Mouse (Mus musculus): ENCODE data around the gene Dtx1. TPM values are rescaled to one million over a fixed set of nuclear protein-coding genes. Genes with fewer than 3 reads are reported as not detected.

Gene Dtx1
- polyA plus RNA-seq, 1 experiment from 2014 or later: 27.5 TPM

DNA sequence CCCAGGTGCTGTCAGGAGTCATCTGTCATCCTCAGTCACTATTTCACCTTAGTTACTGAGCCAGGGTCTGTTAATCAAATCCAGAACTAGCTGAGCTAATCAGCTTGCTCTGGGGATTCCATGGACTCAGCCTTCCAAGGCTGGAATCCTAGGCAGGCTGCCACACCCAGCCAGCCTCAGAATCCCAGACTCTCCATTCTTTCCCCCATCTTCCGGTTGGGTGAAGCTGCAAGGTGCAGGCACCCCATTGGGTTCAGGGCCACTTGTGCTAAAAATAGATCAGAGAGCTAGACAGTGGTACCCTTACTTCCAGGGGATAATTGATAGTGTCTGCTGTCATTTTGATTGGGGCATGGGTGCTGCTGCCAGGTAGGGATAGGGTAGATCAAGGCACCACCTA, 21.0 kb upstream of the Dtx1 start:
- Histone ChIP-seq H3K9me3 (replicated peaks; ENCODE audit: control insufficient read depth, low read length) (no peaks in the 10 kb centered on the region), H3K27ac (ENCODE audit: low read depth, low read length) (no peak overlapping the region), H3K4me3 (ENCODE audit: low read depth, low read length) (no peak overlapping the region), H3K36me3 (ENCODE audit: control insufficient read depth, insufficient read depth, low read length) (no peaks in the 10 kb centered on the region), H3K27me3 (replicated peaks; ENCODE audit: control insufficient read depth, insufficient read depth, low read length) (no peaks in the 10 kb centered on the region), H3K4me1 (ENCODE audit: control insufficient read depth, insufficient read depth, low read length) (no peaks in the 10 kb centered on the region), H3K4me2 (ENCODE audit: low read length) (no peak overlapping the region), H3K9ac (ENCODE audit: low read length) (no peak overlapping the region)
- ATAC-seq: no peak
- WGBS: 47% methylated on average over 1 of the region's 1 CpGs
- no peak for DNase-seq (ENCODE audit: low spot score)

DNA sequence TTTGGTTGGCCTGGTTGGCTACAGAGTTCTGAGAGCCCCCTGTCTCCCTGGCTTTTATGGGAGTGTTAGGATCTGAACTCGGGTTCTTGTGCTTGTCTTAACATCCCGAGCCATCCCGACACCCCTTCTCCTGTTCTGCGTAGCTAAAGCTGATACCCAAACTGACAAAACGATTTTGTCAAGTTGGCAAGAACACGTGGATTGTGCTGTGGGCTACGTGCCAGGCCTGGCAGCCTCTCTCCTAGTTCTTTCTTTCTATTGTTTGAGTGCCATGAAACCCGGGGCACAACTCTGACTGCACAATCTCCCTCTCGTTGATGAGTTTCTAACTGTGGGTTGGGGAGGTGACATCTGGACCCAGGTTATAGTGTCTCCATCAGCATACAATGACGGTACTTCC, 17.6 kb upstream of the Dtx1 start:
- Histone ChIP-seq H3K36me3 (ENCODE audit: control insufficient read depth, insufficient read depth, low read length) (no peaks in the 10 kb centered on the region), H3K4me3 (ENCODE audit: low read depth, low read length) (no peak overlapping the region), H3K4me2 (ENCODE audit: low read length) (no peak overlapping the region), H3K27me3 (replicated peaks; ENCODE audit: control insufficient read depth, insufficient read depth, low read length) (no peaks in the 10 kb centered on the region), H3K9ac (ENCODE audit: low read length) (no peak overlapping the region), H3K9me3 (replicated peaks; ENCODE audit: control insufficient read depth, low read length) (no peaks in the 10 kb centered on the region), H3K4me1 (ENCODE audit: control insufficient read depth, insufficient read depth, low read length) (no peaks in the 10 kb centered on the region), H3K27ac (ENCODE audit: low read depth, low read length) (no peak overlapping the region)
- WGBS: 35% methylated on average over 10 of the region's 10 CpGs
- no peak for ATAC-seq
- DNase-seq (ENCODE audit: low spot score): peak; percentile 65

GRCm38 (mm10) chr5:120725811-120726455, 14.2 kb upstream of the Dtx1 start:
- ATAC-seq (no peak), DNase-seq (ENCODE audit: low spot score) (no peak)
- Histone ChIP-seq H3K4me1 (ENCODE audit: control insufficient read depth, insufficient read depth, low read length) (no peaks in the 10 kb centered on the region), H3K4me3 (ENCODE audit: low read depth, low read length) (no peak overlapping the region), H3K9me3 (replicated peaks; ENCODE audit: control insufficient read depth, low read length) (no peaks in the 10 kb centered on the region), H3K9ac (ENCODE audit: low read length) (no peak overlapping the region), H3K36me3 (ENCODE audit: control insufficient read depth, insufficient read depth, low read length) (no peaks in the 10 kb centered on the region), H3K27me3 (replicated peaks; ENCODE audit: control insufficient read depth, insufficient read depth, low read length) (no peaks in the 10 kb centered on the region), H3K4me2 (ENCODE audit: low read length) (no peak overlapping the region), H3K27ac (ENCODE audit: low read depth, low read length) (no peak overlapping the region)
- WGBS: 53% methylated on average over 12 of the region's 12 CpGs

- no peak for DNase-seq (ENCODE audit: low spot score)
- no peak overlapping the region for H3K9ac ChIP-seq (ENCODE audit: low read length)
These were observed 9.3 kb upstream of the Dtx1 start for GRCm38 (mm10) chr5:120721005-120721404.

GRCm38 (mm10) chr5:120718600-120719378, 7.1 kb upstream of the Dtx1 start:
- ATAC-seq: no peak
- no peaks in the 10 kb centered on the region for H3K27me3 ChIP-seq (replicated peaks; ENCODE audit: control insufficient read depth, insufficient read depth, low read length)
- H3K4me3 ChIP-seq (ENCODE audit: low read depth, low read length): no peak overlapping the region

More at GRCm38 (mm10) chr5:120721005-120721404, 9.3 kb upstream of the Dtx1 start:
- Histone ChIP-seq H3K4me1 (ENCODE audit: control insufficient read depth, insufficient read depth, low read length) (peaks cover 3% of the 10 kb centered on the region), H3K36me3 (ENCODE audit: control insufficient read depth, insufficient read depth, low read length) (no peaks in the 10 kb centered on the region), H3K9me3 (replicated peaks; ENCODE audit: control insufficient read depth, low read length) (no peaks in the 10 kb centered on the region), H3K27ac (ENCODE audit: low read depth, low read length) (no peak overlapping the region), H3K4me2 (ENCODE audit: low read length) (no peak overlapping the region), H3K27me3 (replicated peaks; ENCODE audit: control insufficient read depth, insufficient read depth, low read length) (no peaks in the 10 kb centered on the region), H3K4me3 (ENCODE audit: low read depth, low read length) (no peak overlapping the region)
- WGBS: 62% methylated on average over 7 of the region's 7 CpGs
- no peak for ATAC-seq

GRCm38 (mm10) chr5:120717136-120717535, 5.4 kb upstream of the Dtx1 start:
- H3K9ac ChIP-seq (ENCODE audit: low read length): no peak overlapping the region
- 63% methylated on average over 10 of the region's 10 CpGs for WGBS
- no peak overlapping the region for H3K4me3 ChIP-seq (ENCODE audit: low read depth, low read length)
- H3K27ac ChIP-seq (ENCODE audit: low read depth, low read length): no peak overlapping the region
- no peak for ATAC-seq
- no peak overlapping the region for H3K4me2 ChIP-seq (ENCODE audit: low read length)
- no peaks in the 10 kb centered on the region for H3K36me3 ChIP-seq (ENCODE audit: control insufficient read depth, insufficient read depth, low read length)
- DNase-seq (ENCODE audit: low spot score): no peak
- H3K9me3 ChIP-seq (replicated peaks; ENCODE audit: control insufficient read depth, low read length): no peaks in the 10 kb centered on the region
- H3K4me1 ChIP-seq (ENCODE audit: control insufficient read depth, insufficient read depth, low read length): peaks cover 3% of the 10 kb centered on the region
- H3K27me3 ChIP-seq (replicated peaks; ENCODE audit: control insufficient read depth, insufficient read depth, low read length): no peaks in the 10 kb centered on the region

More at GRCm38 (mm10) chr5:120718600-120719378, 7.1 kb upstream of the Dtx1 start:
- DNase-seq (ENCODE audit: low spot score): no peak
- Histone ChIP-seq H3K36me3 (ENCODE audit: control insufficient read depth, insufficient read depth, low read length) (no peaks in the 10 kb centered on the region), H3K9me3 (replicated peaks; ENCODE audit: control insufficient read depth, low read length) (no peaks in the 10 kb centered on the region), H3K4me1 (ENCODE audit: control insufficient read depth, insufficient read depth, low read length) (peaks cover 3% of the 10 kb centered on the region), H3K27ac (ENCODE audit: low read depth, low read length) (no peak overlapping the region), H3K9ac (ENCODE audit: low read length) (no peak overlapping the region), H3K4me2 (ENCODE audit: low read length) (no peak overlapping the region)
- 54% methylated on average over 14 of the region's 15 CpGs for WGBS

GRCm38 (mm10) chr5:120714314-120714713, 2.6 kb upstream of the Dtx1 start:
- no peaks in the 10 kb centered on the region for H3K27me3 ChIP-seq (replicated peaks; ENCODE audit: control insufficient read depth, insufficient read depth, low read length)
- ATAC-seq (no peak), DNase-seq (ENCODE audit: low spot score) (peak; percentile 81)
- WGBS: 4% methylated on average over 16 of the region's 16 CpGs
- no peak overlapping the region for H3K9ac ChIP-seq (ENCODE audit: low read length)
- H3K4me2 ChIP-seq (ENCODE audit: low read length): no peak overlapping the region
- no peak overlapping the region for H3K4me3 ChIP-seq (ENCODE audit: low read depth, low read length)
- H3K36me3 ChIP-seq (ENCODE audit: control insufficient read depth, insufficient read depth, low read length): no peaks in the 10 kb centered on the region
- H3K4me1 ChIP-seq (ENCODE audit: control insufficient read depth, insufficient read depth, low read length): peaks cover 17% of the 10 kb centered on the region
- H3K27ac ChIP-seq (ENCODE audit: low read depth, low read length): no peak overlapping the region
- H3K9me3 ChIP-seq (replicated peaks; ENCODE audit: control insufficient read depth, low read length): no peaks in the 10 kb centered on the region

DNA sequence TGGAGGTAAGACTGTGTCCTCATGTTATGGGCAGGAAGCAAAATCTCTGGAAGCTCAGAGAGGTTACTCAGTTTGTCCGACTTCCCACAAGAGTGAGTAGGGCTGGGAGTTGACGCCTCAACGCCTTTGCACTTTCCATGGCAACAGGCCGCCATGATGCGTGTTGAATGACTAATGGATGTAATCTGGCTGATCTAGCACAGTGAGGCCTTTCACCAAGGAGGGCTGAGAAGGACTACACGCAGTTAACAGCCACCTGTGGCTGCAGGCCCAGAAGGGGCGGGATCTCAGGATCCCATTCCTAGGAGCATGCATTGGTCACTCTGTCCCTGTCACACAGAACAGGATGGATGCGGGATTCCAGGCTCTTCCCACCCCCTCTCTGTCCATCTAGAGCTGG, 994 bp upstream of the Dtx1 start:
- Histone ChIP-seq H3K36me3 (ENCODE audit: control insufficient read depth, insufficient read depth, low read length) (no peaks in the 10 kb centered on the region), H3K27ac (ENCODE audit: low read depth, low read length) (no peak overlapping the region), H3K27me3 (replicated peaks; ENCODE audit: control insufficient read depth, insufficient read depth, low read length) (no peaks in the 10 kb centered on the region), H3K4me3 (ENCODE audit: low read depth, low read length) (no peak overlapping the region), H3K9me3 (replicated peaks; ENCODE audit: control insufficient read depth, low read length) (no peaks in the 10 kb centered on the region), H3K9ac (ENCODE audit: low read length) (no peak overlapping the region), H3K4me1 (ENCODE audit: control insufficient read depth, insufficient read depth, low read length) (peaks cover 24% of the 10 kb centered on the region), H3K4me2 (ENCODE audit: low read length) (no peak overlapping the region)
- DNase-seq (ENCODE audit: low spot score): no peak
- ATAC-seq: no peak
- whole genome bisulfite sequencing: 64% methylated on average over 8 of the region's 8 CpGs

DNA sequence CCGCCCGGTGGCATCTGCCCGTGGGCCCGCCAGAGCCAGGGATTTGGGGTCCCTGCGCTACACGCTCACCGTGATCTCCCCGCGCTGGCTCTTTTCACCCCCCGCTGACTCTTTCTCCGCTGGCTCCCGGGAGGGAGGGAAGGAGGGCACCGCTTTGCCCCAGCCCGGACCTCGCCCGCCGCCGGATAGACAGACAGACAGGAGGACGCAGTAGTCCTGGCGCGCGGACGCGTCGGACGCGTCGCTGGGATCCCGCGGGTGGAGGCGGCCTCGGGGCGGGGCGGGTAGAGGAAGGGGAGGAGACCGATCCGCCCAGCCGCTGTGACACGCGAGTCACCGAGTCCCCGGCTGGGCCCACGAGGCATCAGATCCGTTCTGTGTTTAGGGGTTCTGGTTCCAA, 311 bp downstream of the Dtx1 start:
- peak overlapping the region; percentile 71 for H3K4me3 ChIP-seq (ENCODE audit: low read depth, low read length)
- ATAC-seq: peak; percentile 55

More for the DNA sequence above, 311 bp downstream of the Dtx1 start:
- Histone ChIP-seq H3K9ac (ENCODE audit: low read length) (peak overlapping the region; percentile 86), H3K9me3 (replicated peaks; ENCODE audit: control insufficient read depth, low read length) (no peaks in the 10 kb centered on the region), H3K4me1 (ENCODE audit: control insufficient read depth, insufficient read depth, low read length) (peaks cover 28% of the 10 kb centered on the region), H3K27me3 (replicated peaks; ENCODE audit: control insufficient read depth, insufficient read depth, low read length) (no peaks in the 10 kb centered on the region), H3K27ac (ENCODE audit: low read depth, low read length) (peak overlapping the region; percentile 73), H3K36me3 (ENCODE audit: control insufficient read depth, insufficient read depth, low read length) (no peaks in the 10 kb centered on the region), H3K4me2 (ENCODE audit: low read length) (peak overlapping the region; percentile 87)
- WGBS: under 1% methylated on average over 39 of the region's 43 CpGs
- peak; percentile 56 for DNase-seq (ENCODE audit: low spot score)
